Mouse (Mus musculus): ENCODE data around the gene Lmo3. TPM values are rescaled to one million over a fixed set of nuclear protein-coding genes. Genes with fewer than 3 reads are reported as not detected.

Gene Lmo3
- 98.8 and 145 TPM in 2 replicates for polyA plus RNA-seq (2012; rRNA removed)

DNA sequence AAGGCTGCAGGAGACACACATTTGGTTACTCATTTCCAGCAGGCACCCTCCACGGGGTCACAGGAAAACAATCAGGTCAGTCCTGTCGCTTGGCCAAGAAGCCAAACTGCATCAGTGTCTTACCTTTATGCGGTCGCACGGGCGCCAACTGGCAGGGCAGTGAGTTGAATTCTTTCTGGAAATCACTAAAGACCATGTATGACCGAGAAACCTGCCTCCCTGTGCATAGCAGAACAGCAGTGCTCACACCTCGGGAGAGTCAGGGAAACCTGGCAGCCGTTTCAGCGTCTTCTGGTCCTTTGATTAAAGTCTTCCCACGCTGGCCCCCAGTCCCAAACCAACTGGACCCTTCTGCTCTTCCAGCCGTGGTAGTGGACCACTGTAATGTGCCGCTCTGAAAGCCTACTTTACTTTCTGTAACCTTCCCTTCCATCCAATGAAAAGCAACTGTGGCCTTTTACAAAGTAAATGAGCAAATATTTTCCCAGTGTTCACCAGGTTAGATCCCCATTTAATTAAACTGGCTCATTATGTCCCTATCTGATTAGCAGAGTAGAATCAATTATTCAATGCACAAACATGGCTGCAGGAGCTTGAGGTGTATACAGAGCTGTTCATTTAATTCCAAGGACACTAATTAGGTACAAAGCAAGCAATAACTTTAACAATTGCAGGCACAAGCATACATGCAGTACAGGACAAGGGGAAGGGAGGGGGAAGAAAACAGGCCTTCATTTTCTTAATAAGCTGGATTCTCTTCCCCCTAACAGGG lies at the start of gene Lmo3:
Gene Lmo3, minus strand, starts transcription at position 235 of the 772 bp plus-strand sequence.
- no peak for DNase-seq (ENCODE audit: extremely low spot score in 1 of 2, low spot score in 1 of 2)

DNA sequence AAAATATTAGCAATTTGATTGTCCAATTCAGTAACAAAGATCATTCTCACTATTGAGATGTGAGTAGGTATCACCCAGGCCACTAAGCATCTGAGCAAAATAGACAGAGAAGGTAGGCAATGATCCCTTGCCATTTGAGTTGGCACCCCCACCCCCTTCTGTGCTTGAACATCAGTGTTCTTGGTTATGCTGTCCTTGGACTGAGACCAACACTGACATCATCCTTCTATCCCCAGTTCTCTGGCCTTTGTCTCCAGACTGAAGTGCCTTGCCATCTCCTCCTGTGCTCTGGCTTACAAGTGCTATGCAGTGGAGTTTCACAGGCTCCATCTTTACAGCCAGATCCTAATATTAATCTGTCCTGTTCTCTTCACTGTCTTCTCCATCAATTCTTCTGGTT lies 39.0 kb upstream of the Lmo3 start:
- DNase-seq (ENCODE audit: extremely low spot score in 1 of 2, low spot score in 1 of 2), result no peak

DNA sequence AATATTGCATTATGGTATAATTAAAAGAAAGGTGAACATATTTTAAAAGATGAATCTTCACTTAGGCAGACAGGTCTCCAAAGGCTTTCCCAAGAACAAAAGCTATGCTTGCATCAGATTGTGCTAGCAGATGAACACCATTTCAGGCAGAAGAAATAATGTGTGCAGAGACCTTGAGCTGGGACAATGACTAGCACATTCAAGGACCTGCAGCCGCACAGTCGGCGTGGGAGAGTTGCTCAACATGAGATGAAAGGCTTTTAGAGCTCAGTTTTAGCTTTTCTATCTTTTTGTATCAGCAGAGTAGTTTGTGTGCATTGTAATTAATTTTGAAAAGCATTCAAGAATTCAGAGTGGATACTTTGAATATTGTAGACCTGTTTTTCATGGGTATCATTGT lies 36.6 kb upstream of the Lmo3 start:
- no peak for DNase-seq (ENCODE audit: extremely low spot score in 1 of 2, low spot score in 1 of 2)

DNA sequence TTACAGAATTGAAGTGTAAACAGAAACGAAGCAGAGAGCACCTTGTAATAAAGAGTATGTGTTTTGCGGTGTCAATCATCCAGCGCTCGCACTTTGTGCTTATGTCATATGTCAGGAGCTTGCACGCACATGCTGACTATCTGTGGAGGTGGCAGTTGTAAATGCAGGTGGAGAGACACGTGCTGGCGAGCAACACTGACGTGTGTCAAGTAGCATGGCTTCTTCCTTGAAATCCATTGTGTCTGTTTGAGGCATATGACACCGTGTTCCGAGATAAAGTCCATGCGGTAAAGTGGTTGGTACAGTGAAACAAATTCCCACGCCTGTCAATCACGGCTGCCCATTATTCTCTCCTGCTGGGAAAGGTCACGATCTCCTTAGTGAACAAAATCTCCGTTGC lies 15.2 kb upstream of the Lmo3 start:
- no peak for DNase-seq (ENCODE audit: extremely low spot score in 1 of 2, low spot score in 1 of 2)

DNA sequence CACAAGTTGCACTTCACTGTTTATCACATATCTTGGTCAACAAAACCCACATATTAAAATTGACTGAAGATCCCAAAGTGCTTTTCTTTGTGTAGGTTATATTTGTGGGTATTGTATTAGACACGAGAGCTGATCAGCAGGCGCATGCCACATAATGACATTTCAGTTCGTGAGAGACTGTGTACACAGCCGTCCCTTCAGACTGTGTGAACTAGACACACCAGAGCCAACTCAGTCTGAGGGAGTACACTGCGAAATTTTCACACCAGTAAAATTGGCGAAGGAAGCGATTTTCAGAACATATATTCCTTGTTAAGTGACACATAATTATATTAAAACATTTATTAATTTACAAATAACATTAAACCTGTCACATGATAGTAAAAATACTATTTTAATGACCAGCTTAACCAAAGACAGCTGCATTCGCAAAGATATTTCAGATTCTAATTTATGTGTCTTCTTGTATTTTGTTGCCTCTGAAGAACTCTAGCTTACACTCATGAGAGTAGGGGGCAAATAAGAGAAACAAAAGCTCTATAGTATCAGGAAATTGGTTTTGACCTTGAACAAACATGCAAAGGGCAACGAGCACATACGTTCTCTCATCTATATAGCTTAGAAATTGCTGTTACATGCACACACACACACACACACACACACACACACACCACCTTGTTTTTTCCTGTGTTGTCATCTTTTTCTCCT lies 14.4 kb upstream of the Lmo3 start:
- no peak for DNase-seq (ENCODE audit: extremely low spot score in 1 of 2, low spot score in 1 of 2)

DNA sequence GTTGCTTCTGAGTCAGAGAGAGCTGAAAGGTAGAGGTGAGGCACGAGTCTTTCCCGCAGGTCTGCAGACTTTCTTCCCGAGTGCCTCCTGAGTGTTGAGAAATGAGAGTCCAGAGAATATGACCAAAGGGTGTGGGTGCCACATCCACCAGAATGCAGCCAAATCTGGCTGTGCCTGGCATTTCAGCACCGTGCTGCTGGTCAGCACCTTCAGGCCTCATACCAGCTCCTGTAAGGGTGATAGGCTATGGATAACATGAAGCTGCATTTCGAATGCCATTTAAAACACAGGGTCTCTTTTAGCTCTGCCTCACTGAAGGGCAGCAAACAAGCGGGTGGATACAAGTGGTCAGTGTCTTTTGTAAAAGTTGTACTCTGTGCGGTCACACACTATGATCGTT lies 1.5 kb upstream of the Lmo3 start:
- no peak for DNase-seq (ENCODE audit: extremely low spot score in 1 of 2, low spot score in 1 of 2)

DNA sequence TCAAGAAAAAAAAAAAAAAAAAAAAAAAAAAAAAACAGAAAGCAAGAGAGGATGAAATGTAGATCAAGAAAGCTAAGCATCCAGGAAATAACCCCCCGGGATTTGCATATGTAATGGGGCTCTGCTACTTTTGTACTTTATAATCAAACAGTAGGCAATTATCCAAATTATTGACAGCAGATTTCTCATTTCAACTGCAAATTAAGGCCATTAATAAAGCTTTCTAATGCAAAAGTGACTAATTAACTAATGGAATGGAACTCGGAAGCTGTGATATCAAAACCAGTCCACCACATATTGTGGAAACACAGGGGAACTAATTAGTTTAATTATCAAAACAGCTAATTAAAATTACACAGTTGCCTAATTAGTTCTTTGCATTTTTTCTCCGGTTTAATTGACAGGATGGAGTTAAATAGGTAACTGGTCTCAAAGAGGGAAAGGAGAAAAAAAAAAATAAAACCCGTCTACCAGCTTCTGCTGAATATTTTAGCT lies 785 bp upstream of the Lmo3 start:
- DNase-seq (ENCODE audit: extremely low spot score in 1 of 2, low spot score in 1 of 2), result no peak

DNA sequence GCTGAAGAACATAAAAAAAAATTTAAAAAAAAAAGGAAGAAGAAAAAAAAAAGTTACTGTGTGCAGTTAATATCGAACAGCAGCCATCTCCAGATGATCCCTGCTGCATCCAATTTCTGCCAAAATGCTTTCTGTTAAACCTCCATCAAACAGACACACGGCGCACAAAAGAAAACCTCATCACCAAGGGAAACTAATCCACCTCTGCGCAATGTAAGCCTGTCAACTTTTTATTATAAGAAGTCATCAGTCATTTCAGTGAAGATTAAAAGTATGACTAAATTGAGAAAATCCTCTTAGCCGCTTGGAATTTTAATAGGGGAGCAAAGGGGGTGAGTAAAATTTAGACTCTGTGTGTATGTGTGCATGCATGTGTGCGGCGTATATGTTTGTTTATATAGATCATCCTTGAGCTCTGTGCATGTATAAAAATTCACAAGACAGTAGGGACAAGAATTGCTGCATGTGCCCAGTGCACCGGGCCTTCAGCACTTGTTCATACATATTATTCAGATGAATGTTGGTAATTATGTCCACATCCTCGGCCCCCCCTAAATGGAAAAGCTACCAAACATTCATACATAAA lies 1.2 kb downstream of the Lmo3 start:
- no peak for DNase-seq (ENCODE audit: extremely low spot score in 1 of 2, low spot score in 1 of 2)

DNA sequence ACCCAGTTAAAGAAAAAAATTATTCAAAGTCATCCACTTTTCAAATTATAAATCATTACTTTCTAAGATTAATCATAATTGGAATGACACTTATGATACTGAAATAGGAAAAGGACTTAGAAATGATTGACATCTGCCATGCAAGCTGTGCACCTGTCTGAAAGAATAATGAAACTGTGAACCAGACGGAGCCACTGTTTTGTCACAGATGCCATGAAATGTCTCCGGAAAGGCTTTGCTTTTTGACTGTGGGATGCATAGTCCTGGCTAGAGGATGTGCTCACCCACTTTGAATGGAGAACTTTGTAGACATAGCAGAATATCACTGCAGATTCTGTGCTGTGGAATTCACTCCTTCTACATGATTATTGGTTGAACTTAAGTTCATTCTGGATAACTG lies 18.4 kb downstream of the Lmo3 start:
- DNase-seq (ENCODE audit: extremely low spot score in 1 of 2, low spot score in 1 of 2), result no peak

DNA sequence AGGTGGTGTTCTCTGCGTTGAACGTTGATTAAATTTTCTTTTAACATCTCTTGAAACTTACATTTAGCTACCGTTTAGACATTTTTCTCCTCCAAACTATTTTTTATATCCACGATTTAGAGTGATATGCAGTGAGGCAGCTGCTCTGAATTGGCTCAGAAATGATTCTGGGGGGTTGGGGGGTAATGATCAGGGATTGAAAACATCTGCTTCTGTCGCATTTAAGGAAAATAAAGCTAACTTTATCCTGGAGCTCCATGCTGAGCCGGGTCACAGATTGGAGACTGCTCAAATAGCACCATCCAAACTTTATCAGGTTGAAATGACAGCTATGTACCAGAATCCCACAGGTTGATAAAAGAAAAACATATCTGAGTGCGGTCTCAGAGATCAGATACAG lies 29.6 kb downstream of the Lmo3 start:
- DNase-seq (ENCODE audit: extremely low spot score in 1 of 2, low spot score in 1 of 2), result no peak

DNA sequence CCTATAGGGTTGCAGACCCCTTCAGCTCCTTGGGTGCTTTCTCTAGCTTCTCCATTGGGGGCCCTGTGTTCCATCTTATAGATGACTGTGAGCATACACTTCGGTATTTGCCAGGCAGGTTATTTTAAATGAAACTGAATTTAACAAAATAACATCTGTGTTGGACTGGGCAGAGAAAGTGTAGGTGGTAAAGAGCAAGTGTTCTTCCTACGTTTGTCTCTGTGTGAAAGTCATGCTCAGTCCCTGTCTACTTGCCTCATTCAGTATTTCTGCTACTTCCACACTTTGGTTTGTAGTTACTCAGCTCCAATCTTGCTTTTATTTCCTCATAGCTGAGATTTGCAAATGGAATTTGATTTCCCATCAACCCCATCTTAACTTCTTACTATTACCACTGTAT lies 46.9 kb downstream of the Lmo3 start:
- peak; percentile 13 to 53 for DNase-seq (ENCODE audit: extremely low spot score in 1 of 2, low spot score in 1 of 2)

DNA sequence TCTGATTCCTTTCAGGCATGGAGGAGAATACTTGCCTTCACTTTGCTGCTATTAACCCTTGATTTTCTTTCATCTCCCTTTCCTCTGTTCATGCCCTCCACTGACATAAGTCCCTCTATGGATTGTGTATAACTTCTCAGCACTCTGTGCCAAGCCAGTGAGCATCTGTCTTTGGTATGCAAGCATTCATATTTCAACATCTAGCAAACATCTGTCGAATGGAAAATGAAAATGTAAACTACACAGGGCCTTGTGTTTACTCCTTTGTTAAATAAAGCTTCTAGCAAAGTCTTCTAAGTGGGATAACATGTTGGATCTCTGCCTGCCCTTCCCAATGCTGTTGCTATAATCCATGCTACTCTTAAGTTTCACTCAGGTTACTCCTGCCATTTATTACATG lies 75.1 kb downstream of the Lmo3 start:
- no peak for DNase-seq (ENCODE audit: extremely low spot score in 1 of 2, low spot score in 1 of 2)

DNA sequence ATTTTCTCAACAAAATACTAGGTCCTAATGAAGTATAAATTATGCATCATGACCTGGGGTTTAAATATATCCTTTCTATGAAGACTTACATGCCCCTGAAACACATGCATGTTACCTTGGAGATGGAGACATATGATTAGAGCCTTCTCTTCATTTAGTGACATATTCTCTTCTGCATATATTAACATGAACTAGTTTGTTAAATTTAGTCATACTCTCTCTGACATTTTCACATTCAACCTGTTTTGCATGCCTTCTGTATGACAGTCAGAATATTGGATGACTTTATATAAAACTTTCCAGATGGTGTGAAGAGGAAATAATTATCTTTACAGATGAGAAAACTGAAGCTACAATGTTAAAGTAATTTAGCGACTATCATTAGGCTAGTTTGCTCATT lies 77.8 kb downstream of the Lmo3 start:
- DNase-seq (ENCODE audit: extremely low spot score in 1 of 2, low spot score in 1 of 2), result no peak

DNA sequence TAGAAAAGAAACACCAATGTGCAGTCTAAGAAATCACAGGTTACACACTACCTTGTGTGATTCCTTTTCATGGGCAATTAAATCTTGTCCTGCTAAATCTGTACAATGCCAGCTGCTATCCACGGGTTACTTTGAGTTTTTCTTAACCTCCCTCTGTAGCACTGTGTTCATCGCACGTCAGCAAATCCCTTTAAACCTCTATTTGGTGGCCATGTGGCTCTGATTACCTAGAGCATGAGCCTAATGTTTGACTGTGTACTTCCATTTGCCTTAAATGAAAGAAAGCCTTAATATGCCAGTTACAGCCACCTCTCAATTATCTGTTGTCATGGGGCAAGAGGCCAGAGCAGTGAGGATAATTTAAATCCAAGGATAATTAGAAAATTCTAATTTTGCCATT lies 98.9 kb downstream of the Lmo3 start:
- DNase-seq (ENCODE audit: extremely low spot score in 1 of 2, low spot score in 1 of 2), result no peak

DNA sequence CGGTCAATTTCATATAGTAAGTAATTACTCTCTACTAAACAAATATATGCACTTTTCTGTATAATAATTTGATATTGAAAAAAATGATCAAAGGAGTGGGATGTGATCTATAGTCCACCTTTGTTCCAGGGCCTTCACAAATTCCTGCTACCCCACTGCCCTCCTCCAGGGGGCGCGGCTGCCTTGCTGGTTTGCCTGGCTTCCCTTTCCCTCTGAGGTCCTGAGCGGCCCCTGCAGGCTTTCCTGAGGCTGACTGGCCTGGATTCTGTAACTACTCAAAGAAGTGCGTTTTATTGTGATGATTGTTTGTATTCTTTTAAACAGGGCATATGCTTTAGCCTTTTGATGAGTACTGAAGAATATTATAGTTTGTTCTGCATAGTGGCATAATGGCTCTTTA lies 104.2 kb downstream of the Lmo3 start:
- DNase-seq (ENCODE audit: extremely low spot score in 1 of 2, low spot score in 1 of 2), result peak; percentile 33 to 86

DNA sequence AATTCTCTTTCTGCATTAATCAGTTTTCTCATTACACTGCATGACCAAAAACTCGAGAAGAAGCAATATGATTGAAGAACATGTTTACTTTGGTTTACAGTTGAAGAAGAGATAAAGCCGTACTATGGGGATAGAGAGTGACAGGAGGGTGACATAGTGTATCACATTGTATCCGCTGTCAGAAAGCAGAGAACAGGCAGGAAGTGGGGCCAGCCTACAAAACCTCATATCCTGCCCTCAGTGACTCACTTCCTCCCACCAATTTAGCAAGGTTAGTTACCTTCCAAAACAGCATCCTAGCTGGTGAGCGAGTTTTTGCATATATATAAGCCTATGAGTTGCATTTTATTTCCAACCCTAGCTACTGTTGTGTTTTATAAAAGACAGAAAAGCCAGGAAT lies 112.6 kb downstream of the Lmo3 start:
- DNase-seq (ENCODE audit: extremely low spot score in 1 of 2, low spot score in 1 of 2), result no peak

DNA sequence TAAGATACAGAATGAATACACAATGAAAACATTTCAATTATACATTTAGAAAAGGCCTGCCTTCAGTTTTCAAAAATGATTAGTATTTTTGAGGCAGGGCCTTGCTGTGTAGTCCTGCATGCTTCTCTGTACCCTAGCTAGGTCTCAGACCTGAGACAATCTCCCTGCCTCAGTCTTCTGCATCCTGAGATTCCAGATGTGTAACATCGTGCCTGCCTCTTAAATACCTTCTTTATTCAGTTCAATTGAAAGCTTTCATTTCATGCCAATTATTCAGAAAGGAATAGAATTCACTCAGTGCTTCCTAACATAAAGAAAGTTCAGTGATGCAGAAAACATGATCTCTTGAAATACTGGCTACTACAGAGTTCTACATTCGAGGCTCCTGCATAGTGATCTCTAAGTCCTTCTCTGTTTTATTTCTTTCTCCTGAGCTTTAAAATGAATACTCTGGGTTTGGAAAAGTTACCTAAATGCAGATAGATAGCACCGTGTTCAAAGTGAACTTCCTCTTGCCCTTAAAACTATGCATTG lies 137.2 kb downstream of the Lmo3 start:
- no peak for DNase-seq (ENCODE audit: extremely low spot score in 1 of 2, low spot score in 1 of 2)

DNA sequence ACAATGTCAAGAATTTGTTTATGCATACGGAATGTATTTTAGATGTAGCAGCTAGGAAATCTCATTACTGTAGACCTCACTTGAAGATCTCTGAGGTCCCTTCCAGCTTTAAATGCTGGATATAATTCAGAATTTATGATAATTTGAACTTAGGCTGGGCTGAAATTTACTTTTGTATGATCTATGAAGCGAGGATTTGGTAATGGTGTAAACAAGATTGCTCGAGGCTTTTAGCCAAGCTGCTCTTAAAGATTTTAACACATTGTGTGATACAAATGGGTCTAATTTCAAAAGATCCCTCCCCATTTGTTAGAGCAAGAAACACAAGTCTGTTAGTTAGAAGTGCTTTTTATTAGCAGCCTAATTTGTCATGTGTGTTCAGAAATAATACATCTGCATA lies 144.4 kb downstream of the Lmo3 start:
- DNase-seq (ENCODE audit: extremely low spot score in 1 of 2, low spot score in 1 of 2), result no peak

DNA sequence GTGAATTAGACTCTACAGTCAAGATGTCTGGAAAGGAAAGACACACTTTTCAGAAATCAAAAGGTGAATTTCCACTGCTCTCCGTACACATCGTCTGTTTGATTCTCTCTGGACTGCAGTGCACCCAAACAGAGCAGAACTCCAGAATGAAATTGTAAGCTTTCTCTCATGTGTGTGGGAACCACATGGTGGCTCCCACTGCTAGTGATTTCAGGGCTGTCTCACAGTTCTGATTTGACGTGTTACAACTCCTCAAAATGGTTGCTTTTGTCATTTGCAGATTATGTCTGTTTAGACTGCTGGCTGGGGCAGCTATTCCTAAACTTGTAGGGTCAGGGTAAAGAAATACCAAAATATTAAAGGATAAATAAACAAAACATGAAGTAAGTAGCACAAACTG lies 145.0 kb downstream of the Lmo3 start:
- DNase-seq (ENCODE audit: extremely low spot score in 1 of 2, low spot score in 1 of 2), result no peak

DNA sequence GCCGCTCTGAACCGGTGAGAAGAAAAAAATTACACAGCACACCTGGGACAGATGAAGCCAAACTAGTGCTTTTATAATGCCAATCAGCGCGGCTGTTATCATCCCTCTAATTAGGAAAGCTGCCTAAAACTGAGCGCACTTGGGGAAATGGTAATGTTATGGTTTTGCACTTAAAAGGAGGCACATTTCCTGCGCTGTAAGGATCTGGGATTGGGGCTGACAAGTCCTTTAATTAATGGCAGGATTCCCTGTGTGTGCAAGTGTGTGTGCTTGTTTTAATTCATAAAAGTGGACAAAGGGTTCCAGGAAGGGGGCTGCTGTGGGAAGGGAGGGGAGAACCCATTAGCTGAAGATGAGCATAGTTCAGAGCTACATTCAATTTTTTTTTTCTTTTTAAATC lies 154.4 kb downstream of the Lmo3 start:
- no peak for DNase-seq (ENCODE audit: extremely low spot score in 1 of 2, low spot score in 1 of 2)

DNA sequence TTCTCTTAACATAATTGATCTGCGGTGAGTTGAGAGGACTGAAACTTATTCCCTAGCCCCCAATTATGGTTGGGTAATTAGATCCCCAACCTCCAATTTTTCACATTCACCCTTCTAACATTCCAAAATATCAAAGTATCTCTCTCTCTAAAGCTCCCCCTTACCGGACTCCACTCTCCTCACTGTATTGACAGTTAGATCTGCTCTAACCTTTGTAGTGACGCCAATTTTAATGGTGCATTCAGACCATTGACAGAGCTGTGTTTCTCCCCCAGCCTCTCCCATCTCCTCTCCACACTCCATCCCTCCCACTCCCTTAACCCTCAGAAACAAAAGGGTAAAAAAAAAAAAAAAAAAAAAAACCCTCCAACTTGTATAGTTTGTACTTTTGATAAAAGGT lies 154.9 kb downstream of the Lmo3 start:
- no peak for DNase-seq (ENCODE audit: extremely low spot score in 1 of 2, low spot score in 1 of 2)

All from frontal cortex, adult 2 months (tissue).